Mouse (Mus musculus) embryonic facial prominence, embryonic 11.5 days (tissue): Measurements from ENCODE around the gene Muc13. TPM values are rescaled to one million over a fixed set of nuclear protein-coding genes. Genes with fewer than 3 reads are reported as not detected.

Experiments
- ATAC-seq: fragments of 200-750 bp; cut with Nextera tagmentation; replicated peaks from 2 replicates; pipeline ENCODE4 v1.8.0; 2017; ENCODE audit warnings: low read depth; ENCODE audit not compliant: insufficient number of reproducible peaks, low FRiP score, low TSS enrichment
- DNase-seq: peaks from one replicate; pipeline ENCODE4 v3.0.0-alpha.2; 2015; ENCODE audit warnings: low spot score
- H3K27ac ChIP-seq: fragments of 300-500 bp; sonication (generic); replicated peaks from 2 replicates; pipeline ENCODE4 v1.5.1; 2014; ENCODE audit warnings: mild to moderate bottlenecking, low read depth, low read length, control low read depth
- H3K27me3 ChIP-seq: fragments of 300-500 bp; sonication (generic); 2 replicates; pipeline ENCODE4 v1.6.1; 2014; ENCODE audit warnings: mild to moderate bottlenecking, low read length, moderate library complexity, mixed read lengths; ENCODE audit not compliant: control insufficient read depth, insufficient read depth
- H3K36me3 ChIP-seq: fragments of 300-500 bp; sonication (generic); replicated peaks from 2 replicates; pipeline ENCODE4 v1.6.1; 2014; ENCODE audit warnings: low read depth, mild to moderate bottlenecking, low read length, moderate library complexity, mixed read lengths; ENCODE audit not compliant: control insufficient read depth, insufficient read depth
- H3K4me1 ChIP-seq: fragments of 300-500 bp; sonication (generic); 2 replicates; pipeline ENCODE4 v1.6.1; 2014; ENCODE audit warnings: low read length, mixed read lengths; ENCODE audit not compliant: control insufficient read depth, insufficient read depth
- H3K4me2 ChIP-seq: fragments of 300-500 bp; sonication (generic); 2 replicates; pipeline ENCODE4 v1.6.1; 2014; ENCODE audit warnings: low read depth, mild to moderate bottlenecking, control low read depth, low read length, moderate library complexity
- H3K4me3 ChIP-seq: fragments of 300-500 bp; sonication (generic); 2 replicates; pipeline ENCODE4 v1.5.1; 2014; ENCODE audit warnings: low read depth, low read length, control low read depth
- H3K9ac ChIP-seq: fragments of 300-500 bp; sonication (generic); replicated peaks from 2 replicates; pipeline ENCODE4 v1.6.1; 2014; ENCODE audit warnings: mild to moderate bottlenecking, control low read depth, low read length
- H3K9me3 ChIP-seq: fragments of 300-500 bp; sonication (generic); replicated peaks from 2 replicates; pipeline ENCODE4 v1.6.1; 2016; ENCODE audit warnings: mild to moderate bottlenecking, low read length, inconsistent platforms, mixed read lengths; ENCODE audit not compliant: control insufficient read depth
- WGBS: fragments of 180-500 bp; shearing (Covaris S2); extraction: QIAGEN DNeasy Blood & Tissue Kit; methylation state at CpG from one replicate; pipeline ENCODE4 v1.1.7; 2014; 5-methylcytosine and 5-hydroxymethylcytosine counted together
- polyA plus RNA-seq: library from polyadenylated mRNA; unstranded; fragments of >200 nt; fragmentation: Nextera tagmentation; extraction: Ambion mirVana; gene quantifications from 2 replicates; pipeline ENCODE4 v1.2.1, GENCODE M21; 2014

Muc13 gene
- polyA plus RNA-seq, 1 experiment from 2014 or later: 0.34 TPM

DNA sequence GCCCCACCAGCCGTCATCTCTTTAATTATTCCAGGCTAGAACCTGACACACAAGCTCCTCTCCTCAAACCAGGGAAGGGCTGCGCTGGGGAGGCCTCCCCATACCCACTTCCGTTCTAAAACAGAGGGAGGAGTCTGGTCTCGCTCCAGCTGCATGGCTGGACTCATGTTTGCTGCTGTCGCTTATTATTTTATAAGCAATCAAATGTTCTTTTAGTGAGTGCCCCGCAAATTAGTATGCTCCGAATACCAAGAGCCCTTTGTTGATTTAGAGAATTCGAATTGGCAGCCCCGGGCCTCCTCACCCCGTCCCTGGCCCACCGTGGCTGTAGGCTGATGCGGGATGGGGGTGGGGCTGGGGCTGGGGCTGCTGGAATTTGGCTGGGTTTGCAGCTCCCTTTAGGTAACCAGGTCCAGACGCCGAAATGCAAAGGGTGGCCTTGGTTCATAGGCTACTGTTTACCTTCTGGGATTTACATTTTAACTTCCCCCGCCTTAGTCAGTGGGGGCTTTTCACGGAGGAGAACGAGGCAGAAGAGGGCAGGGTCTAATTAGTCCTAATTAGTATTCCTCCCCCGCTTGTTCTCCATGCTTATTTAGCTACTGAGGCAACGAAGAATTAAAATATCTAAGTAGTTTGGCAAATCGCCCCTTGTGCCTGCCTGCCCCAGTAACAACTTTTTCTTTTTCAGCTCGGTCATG lies 39.0 kb downstream of the Muc13 start:
- peak overlapping the region; percentile 42 for H3K27ac ChIP-seq
- WGBS: 1% methylated on average over 21 of the region's 21 CpGs

DNA sequence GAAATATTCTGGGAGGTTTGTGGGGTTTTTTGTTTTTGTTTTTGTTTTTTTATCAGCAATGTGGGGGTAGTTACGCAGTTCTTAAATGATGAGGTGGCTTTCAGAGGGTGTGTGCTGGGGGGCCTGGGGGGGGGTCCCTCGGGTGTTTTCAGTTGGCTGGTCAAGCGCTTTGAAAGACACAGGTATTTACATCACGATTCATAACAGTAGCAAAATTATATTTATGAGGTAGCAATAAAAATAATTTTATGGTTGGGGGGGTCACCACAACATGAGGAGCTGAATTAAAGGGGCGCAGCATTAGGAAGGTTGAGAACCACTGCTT lies 39.6 kb downstream of the Muc13 start:
- Histone ChIP-seq H3K4me1 (peaks cover 8% of the 10 kb centered on the region; the same call in 1 of the 2 replicates), H3K9me3 (no peaks in the 10 kb centered on the region), H3K27ac (peak overlapping the region; percentile 42), H3K36me3 (no peaks in the 10 kb centered on the region), H3K4me3 (peak overlapping the region; percentile 23), H3K4me2 (peak overlapping the region; percentile 51), H3K9ac (no peak overlapping the region; the same call in 1 of the 2 replicates), H3K27me3 (no peaks in the 10 kb centered on the region)
- ATAC-seq (no peak), DNase-seq (no peak)
- WGBS: 4% methylated on average over 5 of the region's 5 CpGs

More for the DNA sequence above, 39.0 kb downstream of the Muc13 start:
- Histone ChIP-seq H3K4me1 (peaks cover 8% of the 10 kb centered on the region; the same call in 1 of the 2 replicates), H3K9me3 (no peaks in the 10 kb centered on the region), H3K4me2 (peak overlapping the region; percentile 51), H3K9ac (peak overlapping the region; percentile 22; the same call in 1 of the 2 replicates), H3K4me3 (peak overlapping the region; percentile 23), H3K27me3 (no peaks in the 10 kb centered on the region), H3K36me3 (no peaks in the 10 kb centered on the region)
- ATAC-seq: peak; percentile 51; the same call in 1 of the 2 replicates
- DNase-seq: peak; percentile 86

- Histone ChIP-seq H3K36me3 (no peaks in the 10 kb centered on the region), H3K27me3 (no peaks in the 10 kb centered on the region), H3K4me2 (peak overlapping the region; percentile 51), H3K4me1 (peaks cover 8% of the 10 kb centered on the region; the same call in 1 of the 2 replicates), H3K9ac (peak overlapping the region; percentile 48), H3K9me3 (no peaks in the 10 kb centered on the region), H3K27ac (peak overlapping the region; percentile 42), H3K4me3 (peak overlapping the region; percentile 23)
- ATAC-seq (no peak), DNase-seq (peak; percentile 76)
- WGBS: 2% methylated on average over 25 of the region's 25 CpGs
Observed at GRCm38 (mm10) chr16:33833781-33834482, 40.1 kb downstream of the Muc13 start.

- H3K9ac ChIP-seq: no peak overlapping the region
- DNase-seq (no peak), ATAC-seq (no peak)
- H3K27ac ChIP-seq: no peak overlapping the region
- H3K4me2 ChIP-seq: no peak overlapping the region
- no peaks in the 10 kb centered on the region for H3K27me3 ChIP-seq
- peaks cover 8% of the 10 kb centered on the region; the same call in 1 of the 2 replicates for H3K4me1 ChIP-seq
- WGBS: 85% methylated on average over 3 of the region's 3 CpGs
- no peaks in the 10 kb centered on the region for H3K9me3 ChIP-seq
- no peaks in the 10 kb centered on the region for H3K36me3 ChIP-seq
- no peak overlapping the region for H3K4me3 ChIP-seq
Observed at GRCm38 (mm10) chr16:33836676-33837075, 42.8 kb downstream of the Muc13 start.

- no peak overlapping the region for H3K4me2 ChIP-seq
Observed at GRCm38 (mm10) chr16:33837191-33837590, 43.4 kb downstream of the Muc13 start.

DNA sequence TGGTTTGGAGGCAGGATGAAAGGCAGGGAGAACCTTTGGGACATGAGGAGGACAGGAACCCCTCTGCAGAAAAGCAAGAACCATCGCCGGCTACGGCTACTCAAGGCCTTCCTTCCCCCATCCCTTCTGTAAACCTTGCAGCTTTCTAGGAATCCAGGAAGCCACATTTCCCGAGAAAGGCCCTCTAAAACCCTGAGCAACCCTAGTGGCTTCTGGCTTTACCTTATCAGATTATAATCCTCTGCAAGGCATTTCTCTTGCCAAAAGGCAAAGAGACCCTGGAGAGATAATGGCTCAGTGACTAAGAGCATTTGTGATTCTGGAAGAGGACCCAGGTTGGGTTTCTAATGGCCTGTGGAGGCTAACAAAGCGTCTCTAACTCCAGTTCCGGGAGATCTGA lies 46.8 kb downstream of the Muc13 start:
- no peaks in the 10 kb centered on the region for H3K36me3 ChIP-seq
- no peaks in the 10 kb centered on the region for H3K9me3 ChIP-seq
- no peak overlapping the region for H3K27ac ChIP-seq
- DNase-seq (no peak), ATAC-seq (no peak)
- H3K4me3 ChIP-seq: no peak overlapping the region
- no peaks in the 10 kb centered on the region for H3K27me3 ChIP-seq
- no peak overlapping the region for H3K4me2 ChIP-seq
- 62% methylated on average over 6 of the region's 6 CpGs for WGBS
- no peaks in the 10 kb centered on the region for H3K4me1 ChIP-seq
- no peak overlapping the region for H3K9ac ChIP-seq

More at GRCm38 (mm10) chr16:33837191-33837590, 43.4 kb downstream of the Muc13 start:
- no peak overlapping the region for H3K9ac ChIP-seq
- H3K4me3 ChIP-seq: no peak overlapping the region
- no peaks in the 10 kb centered on the region for H3K9me3 ChIP-seq
- H3K27ac ChIP-seq: no peak overlapping the region
- 69% methylated on average over 3 of the region's 3 CpGs for WGBS
- DNase-seq: no peak
- H3K27me3 ChIP-seq: no peaks in the 10 kb centered on the region
- peaks cover 8% of the 10 kb centered on the region; the same call in 1 of the 2 replicates for H3K4me1 ChIP-seq
- H3K36me3 ChIP-seq: no peaks in the 10 kb centered on the region
- ATAC-seq: no peak

DNA sequence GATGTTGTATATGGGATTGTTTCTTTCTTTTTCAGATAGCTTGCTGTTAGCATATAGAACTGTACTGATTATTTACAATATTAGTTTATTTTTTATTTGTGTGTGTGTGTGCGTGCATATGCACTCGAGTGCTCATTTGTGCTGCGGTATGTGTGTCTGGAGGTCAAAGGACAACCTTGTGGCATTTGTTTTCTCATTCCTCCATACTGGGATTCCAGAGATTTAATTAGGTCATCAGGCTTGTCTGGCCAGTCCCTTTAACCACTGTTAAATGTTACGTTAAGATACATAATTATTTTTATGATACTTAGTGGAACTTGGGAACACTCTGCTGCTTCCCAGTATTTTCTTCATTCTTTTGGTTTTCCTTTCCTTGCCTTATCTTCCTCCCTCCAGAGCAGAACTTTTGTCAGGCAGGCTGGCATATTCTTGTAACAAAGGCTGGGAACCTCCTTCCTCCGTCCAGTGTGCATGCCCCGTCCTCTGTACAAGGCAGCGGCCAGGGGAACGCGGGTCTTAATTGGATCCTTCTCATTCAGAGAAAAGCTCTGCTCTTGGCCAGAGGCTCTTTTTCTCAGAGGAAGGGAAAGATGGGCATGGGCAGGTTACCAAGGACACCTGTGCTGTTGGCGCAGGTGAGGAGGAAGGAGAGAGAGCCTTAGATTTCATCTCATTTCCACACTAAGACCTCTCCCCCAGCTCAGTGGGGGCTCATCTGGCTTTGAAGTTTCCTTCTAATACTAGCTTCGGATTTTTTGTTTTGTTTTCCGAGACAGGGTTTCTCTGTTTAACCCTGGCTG lies 48.4 kb downstream of the Muc13 start:
- H3K4me2 ChIP-seq: no peak overlapping the region
- H3K27ac ChIP-seq: no peak overlapping the region
- no peaks in the 10 kb centered on the region for H3K9me3 ChIP-seq
- ATAC-seq (no peak), DNase-seq (no peak)
- no peaks in the 10 kb centered on the region for H3K36me3 ChIP-seq
- no peaks in the 10 kb centered on the region for H3K4me1 ChIP-seq
- no peak overlapping the region for H3K4me3 ChIP-seq
- 59% methylated on average over 12 of the region's 12 CpGs for WGBS
- no peak overlapping the region for H3K9ac ChIP-seq
- H3K27me3 ChIP-seq: no peaks in the 10 kb centered on the region
